Mouse (Mus musculus) midbrain, embryonic 12.5 days (tissue): ENCODE data around the gene Atp8b2. TPM values are rescaled to one million over a fixed set of nuclear protein-coding genes. Genes with fewer than 3 reads are reported as not detected.

Experiments
- ATAC-seq: fragments of 200-750 bp; cut with Nextera tagmentation; 2 replicates; pipeline ENCODE4 v1.8.0; 2017; ENCODE audit warnings: low read depth, moderate TSS enrichment, moderate library complexity; ENCODE audit not compliant: low FRiP score
- H3K27ac ChIP-seq: fragments of 300-500 bp; sonication (generic); replicated peaks from 2 replicates; pipeline ENCODE4 v1.5.1; 2016; ENCODE audit warnings: mild to moderate bottlenecking
- H3K27me3 ChIP-seq: fragments of 300-500 bp; sonication (generic); 2 replicates; pipeline ENCODE4 v1.6.1; 2016; ENCODE audit warnings: mild to moderate bottlenecking
- H3K36me3 ChIP-seq: fragments of 300-500 bp; sonication (generic); 2 replicates; pipeline ENCODE4 v1.6.1; 2016
- H3K4me1 ChIP-seq: fragments of 300-500 bp; sonication (generic); 2 replicates; pipeline ENCODE4 v1.6.1; 2016
- H3K4me2 ChIP-seq: fragments of 300-500 bp; sonication (generic); replicated peaks from 2 replicates; pipeline ENCODE4 v1.6.1; 2016; ENCODE audit warnings: mild to moderate bottlenecking, moderate library complexity
- H3K4me3 ChIP-seq: fragments of 300-500 bp; sonication (generic); 2 replicates; pipeline ENCODE4 v1.5.1; 2016; ENCODE audit warnings: mild to moderate bottlenecking
- H3K9ac ChIP-seq: fragments of 300-500 bp; sonication (generic); replicated peaks from 2 replicates; pipeline ENCODE4 v1.6.1; 2016; ENCODE audit warnings: mild to moderate bottlenecking, moderate library complexity
- H3K9me3 ChIP-seq: fragments of 300-500 bp; sonication (generic); 2 replicates; pipeline ENCODE4 v1.6.1; 2016; ENCODE audit warnings: mild to moderate bottlenecking
- WGBS: fragments of 180-500 bp; shearing (Covaris S2); methylation state at CpG from one replicate; pipeline ENCODE4 v1.1.7; 2016; 5-methylcytosine and 5-hydroxymethylcytosine counted together
- microRNA-seq: library from miRNA; unstranded; fragments of <30 nt; microRNA quantifications from one replicate; pipeline ENCODE4, GENCODE M21; 2017
- polyA plus RNA-seq: library from polyadenylated mRNA; unstranded; fragments of >200 nt; fragmentation: Nextera tagmentation; extraction: Ambion mirVana; gene quantifications from 2 replicates; pipeline ENCODE4 v1.2.1, GENCODE M21; 2016

Gene Atp8b2
- polyA plus RNA-seq, 1 experiment from 2014 or later = 16.5 TPM

GRCm38 (mm10) chr3:89896571-89896970 is 66.7 kb downstream of the Atp8b2 start:
- Histone ChIP-seq H3K27ac (no peak overlapping the region), H3K4me3 (no peak overlapping the region), H3K9me3 (no peaks in the 10 kb centered on the region), H3K9ac (no peak overlapping the region), H3K4me2 (no peak overlapping the region), H3K4me1 (peaks cover 3% of the 10 kb centered on the region; the same call in 1 of the 2 replicates), H3K27me3 (no peaks in the 10 kb centered on the region), H3K36me3 (no peaks in the 10 kb centered on the region)
- 25% methylated on average over 5 of the region's 5 CpGs for WGBS
- no peak for ATAC-seq

DNA sequence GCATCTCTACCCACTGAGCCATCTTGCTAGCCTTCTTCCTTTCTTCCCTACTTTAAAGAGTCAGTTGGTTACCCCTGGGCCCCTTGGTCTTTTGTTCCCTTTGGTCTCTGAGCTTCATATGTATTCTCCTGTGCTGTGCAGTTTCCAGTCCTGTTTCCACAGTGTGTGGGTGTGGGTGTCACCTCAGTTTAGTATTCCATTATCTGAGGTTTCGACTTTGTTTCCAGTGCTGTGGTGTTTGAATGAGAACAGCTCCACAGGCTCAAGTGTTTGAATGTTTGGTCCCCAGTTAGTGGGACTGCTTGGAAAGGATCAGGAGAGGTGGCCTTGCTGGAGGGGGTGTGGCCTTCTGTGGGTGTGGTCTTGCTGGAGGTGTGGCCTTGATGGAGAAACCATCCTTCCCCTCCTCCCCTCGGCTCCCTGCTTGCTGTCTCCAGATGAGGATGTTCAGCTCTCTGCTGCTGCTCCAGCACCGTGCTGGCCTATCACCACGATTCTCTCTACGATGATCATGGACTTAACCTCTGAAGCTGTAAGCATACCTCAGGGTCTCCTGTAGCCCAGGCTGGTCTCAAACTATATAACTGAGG is 70.7 kb downstream of the Atp8b2 start:
- Histone ChIP-seq H3K27ac (no peak overlapping the region), H3K36me3 (no peaks in the 10 kb centered on the region), H3K27me3 (peaks cover 3% of the 10 kb centered on the region; the same call in 1 of the 2 replicates), H3K9ac (no peak overlapping the region), H3K4me1 (peaks cover 3% of the 10 kb centered on the region; the same call in 1 of the 2 replicates), H3K4me3 (no peak overlapping the region), H3K9me3 (no peaks in the 10 kb centered on the region), H3K4me2 (no peak overlapping the region)
- no peak for ATAC-seq
- 87% methylated on average over 5 of the region's 5 CpGs for WGBS

GRCm38 (mm10) chr3:89891696-89892095 is 71.6 kb downstream of the Atp8b2 start:
- Histone ChIP-seq H3K9ac (no peak overlapping the region), H3K27me3 (peaks cover 5% of the 10 kb centered on the region; the same call in 1 of the 2 replicates), H3K4me2 (no peak overlapping the region), H3K4me1 (peaks cover 3% of the 10 kb centered on the region; the same call in 1 of the 2 replicates), H3K27ac (no peak overlapping the region), H3K4me3 (no peak overlapping the region), H3K9me3 (no peaks in the 10 kb centered on the region), H3K36me3 (no peaks in the 10 kb centered on the region)
- ATAC-seq = no peak

DNA sequence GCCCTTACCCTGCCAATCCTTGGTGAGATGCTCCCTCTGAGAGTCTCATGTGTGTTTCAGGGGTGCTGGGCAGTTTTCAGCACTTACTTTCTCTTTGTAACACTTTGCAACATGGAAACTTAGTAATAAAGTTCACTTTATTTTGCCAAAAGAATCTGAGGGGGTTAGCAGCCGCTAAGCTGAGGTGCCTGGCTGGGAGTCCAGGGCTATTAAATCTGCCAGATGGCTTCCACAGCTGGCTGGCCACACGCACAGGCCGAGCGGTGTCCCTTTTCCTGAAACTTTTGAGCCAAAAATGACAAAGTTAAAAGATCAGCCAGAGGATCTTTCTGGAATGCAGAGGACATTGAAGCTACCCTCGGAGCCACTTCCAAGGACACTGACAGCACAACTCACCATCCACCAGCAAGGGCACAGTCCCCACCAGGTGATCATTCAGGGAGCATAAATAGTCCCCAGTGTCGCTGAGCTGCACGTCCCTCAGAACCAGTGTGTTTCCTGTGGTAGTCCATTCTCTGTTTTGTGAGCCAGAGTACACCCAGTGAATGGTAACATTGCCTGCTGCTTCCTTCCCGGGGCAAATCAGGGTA is 73.4 kb downstream of the Atp8b2 start:
- Histone ChIP-seq H3K36me3 (no peaks in the 10 kb centered on the region), H3K9me3 (no peaks in the 10 kb centered on the region), H3K4me2 (no peak overlapping the region), H3K4me1 (no peaks in the 10 kb centered on the region), H3K4me3 (no peak overlapping the region), H3K27me3 (peaks cover 16% of the 10 kb centered on the region; the same call in 1 of the 2 replicates), H3K9ac (no peak overlapping the region), H3K27ac (no peak overlapping the region)
- ATAC-seq = no peak
- 75% methylated on average over 8 of the region's 8 CpGs for WGBS

Small RNA genes lying within 50 kb of the gene (microRNA-seq; reads per million reads assigned to microRNA genes)
- gene Mir7669 = 1.4 reads per million

Other genes with a start within 250 kb of the Atp8b2 start
- 23.0 and 24.0 TPM in 2 replicates for gene Adar, start 248.5 kb downstream of the Atp8b2 start, polyA plus RNA-seq
- gene Chrnb2, start 198.9 kb downstream of the Atp8b2 start, polyA plus RNA-seq = 24.7 and 26.2 TPM in 2 replicates
- 18.5 and 21.6 TPM in 2 replicates for gene Ube2q1, start 189.9 kb downstream of the Atp8b2 start, polyA plus RNA-seq
- 2.5 and 2.6 TPM in 2 replicates for gene She, start 132.1 kb downstream of the Atp8b2 start, polyA plus RNA-seq
- 0.50 and 0.83 TPM in 2 replicates for gene Il6ra, start 50.3 kb downstream of the Atp8b2 start, polyA plus RNA-seq
- 149 and 150 TPM in 2 replicates for gene Hax1, start 35.3 kb upstream of the Atp8b2 start, polyA plus RNA-seq
- gene 4933434E20Rik, start 88.1 kb upstream of the Atp8b2 start, polyA plus RNA-seq = 185 and 204 TPM in 2 replicates
- gene Ubap2l, start 89.1 kb upstream of the Atp8b2 start, polyA plus RNA-seq = 207 and 222 TPM in 2 replicates
- 454 and 459 TPM in 2 replicates for gene Tpm3, start 109.1 kb upstream of the Atp8b2 start, polyA plus RNA-seq
- gene Nup210l, start 140.6 kb upstream of the Atp8b2 start, polyA plus RNA-seq = 0.54 and 0.57 TPM in 2 replicates